Mouse (Mus musculus) limb, embryonic 13.5 days (tissue): ENCODE measurements around the gene Gm8871. TPM values are rescaled to one million over a fixed set of nuclear protein-coding genes. Genes with fewer than 3 reads are reported as not detected.
"Not testable (repeated sequence)": the region's sequence is repeated elsewhere in the genome, so short reads cannot be mapped to it uniquely, and the experiment has no call there.

ENCODE experiments used
- ATAC-seq: fragments of 200-750 bp; cut with Nextera tagmentation; 2 replicates; pipeline ENCODE4 v1.8.0; 2017; ENCODE audit warnings: low read depth, moderate number of reproducible peaks, moderate TSS enrichment; ENCODE audit not compliant: low FRiP score
- H3K27ac ChIP-seq: fragments of 300-500 bp; sonication (generic); 2 replicates; pipeline ENCODE4 v1.5.1; 2015; ENCODE audit warnings: inconsistent platforms, mild to moderate bottlenecking, moderate library complexity
- H3K27me3 ChIP-seq: fragments of 300-500 bp; sonication (generic); 2 replicates; pipeline ENCODE4 v1.6.1; 2015; ENCODE audit warnings: mild to moderate bottlenecking, inconsistent platforms
- H3K36me3 ChIP-seq: fragments of 300-500 bp; sonication (generic); 2 replicates; pipeline ENCODE4 v1.6.1; 2015; ENCODE audit warnings: inconsistent platforms, mild to moderate bottlenecking, moderate library complexity
- H3K4me1 ChIP-seq: fragments of 300-500 bp; sonication (generic); 2 replicates; pipeline ENCODE4 v1.6.1; 2015; ENCODE audit warnings: inconsistent platforms
- H3K4me2 ChIP-seq: fragments of 300-500 bp; sonication (generic); replicated peaks from 2 replicates; pipeline ENCODE4 v1.6.1; 2015; ENCODE audit warnings: inconsistent platforms, mild to moderate bottlenecking, moderate library complexity
- H3K4me3 ChIP-seq: fragments of 300-500 bp; sonication (generic); 2 replicates; pipeline ENCODE4 v1.5.1; 2015; ENCODE audit warnings: moderate library complexity, mild to moderate bottlenecking, inconsistent platforms
- H3K9ac ChIP-seq: fragments of 300-500 bp; sonication (generic); 2 replicates; pipeline ENCODE4 v1.6.1; 2015; ENCODE audit warnings: mild to moderate bottlenecking, inconsistent platforms
- H3K9me3 ChIP-seq: fragments of 300-500 bp; sonication (generic); 2 replicates; pipeline ENCODE4 v1.6.1; 2016; ENCODE audit warnings: inconsistent platforms
- WGBS: fragments of 180-500 bp; shearing (Covaris S2); methylation state at CpG from one replicate; pipeline ENCODE4 v1.1.7; 2015; 5-methylcytosine and 5-hydroxymethylcytosine counted together
- polyA plus RNA-seq: library from polyadenylated mRNA; unstranded; fragments of >200 nt; fragmentation: Nextera tagmentation; extraction: Ambion mirVana; gene quantifications from 2 replicates; pipeline ENCODE4 v1.2.1, GENCODE M21; 2015

Gene Gm8871
- not detected in 2 replicates for polyA plus RNA-seq

GRCm38 (mm10) chr5:10947505-10947904 is at the start of gene Gm8871, which contains the start of gene Gm8857:
Gene Gm8871, plus strand, starts transcription at chr5:10947805.
Gene Gm8857, plus strand, starts transcription at chr5:10947807.
- not testable (repeated sequence) for ATAC-seq, H3K36me3 ChIP-seq, H3K27me3 ChIP-seq, H3K27ac ChIP-seq, H3K4me3 ChIP-seq, H3K4me2 ChIP-seq, H3K4me1 ChIP-seq, H3K9me3 ChIP-seq, H3K9ac ChIP-seq
- WGBS, result 53% methylated on average over 2 of the region's 3 CpGs

- H3K9ac ChIP-seq, H3K4me1 ChIP-seq, H3K27ac ChIP-seq, ATAC-seq, H3K27me3 ChIP-seq, H3K36me3 ChIP-seq, H3K9me3 ChIP-seq, H3K4me3 ChIP-seq, H3K4me2 ChIP-seq: not testable (repeated sequence)
- WGBS, result 83% methylated on average over 2 of the region's 2 CpGs
Measured at GRCm38 (mm10) chr5:10953512-10953911, 5.9 kb downstream of the Gm8871 start.

- not testable (repeated sequence) for H3K9ac ChIP-seq, H3K27ac ChIP-seq, H3K9me3 ChIP-seq, H3K4me2 ChIP-seq, ATAC-seq, H3K4me1 ChIP-seq, H3K36me3 ChIP-seq, H3K4me3 ChIP-seq, H3K27me3 ChIP-seq
- 98% methylated on average over 6 of the region's 8 CpGs for WGBS
Measured at GRCm38 (mm10) chr5:10958057-10958456, 10.5 kb downstream of the Gm8871 start.

Other genes with a start within 250 kb of the Gm8871 start
- gene Gm8857, start within 50 bp of the Gm8871 start, polyA plus RNA-seq, result not detected in 2 replicates
- gene Gm8879, start 179.8 kb downstream of the Gm8871 start, polyA plus RNA-seq, result not detected in 2 replicates
- not detected in 2 replicates for gene Gm5861, start 235.3 kb downstream of the Gm8871 start, polyA plus RNA-seq